Mouse (Mus musculus) gastrocnemius, adult 8-10 months (tissue): Measurements from ENCODE around the gene Sox6. TPM values are rescaled to one million over a fixed set of nuclear protein-coding genes. Genes with fewer than 3 reads are reported as not detected.
A peak's percentile ranks its signal among the peaks of the same experiment; 100 is the strongest.

ENCODE experiments used
- DNase-seq, 2 experiments: peaks; one replicate each; pipeline ENCODE4 v3.0.0; 2022; ENCODE audit warnings: low spot score in 2 of 2
- total RNA-seq, 4 experiments: library from RNA; stranded (reverse); gene quantifications; 2 replicates each; pipeline ENCODE4 v1.2.4; 2022

Sox6 gene
- total RNA-seq, 4 experiments from 2014 or later: 156 to 192 (median 179) TPM

DNA sequence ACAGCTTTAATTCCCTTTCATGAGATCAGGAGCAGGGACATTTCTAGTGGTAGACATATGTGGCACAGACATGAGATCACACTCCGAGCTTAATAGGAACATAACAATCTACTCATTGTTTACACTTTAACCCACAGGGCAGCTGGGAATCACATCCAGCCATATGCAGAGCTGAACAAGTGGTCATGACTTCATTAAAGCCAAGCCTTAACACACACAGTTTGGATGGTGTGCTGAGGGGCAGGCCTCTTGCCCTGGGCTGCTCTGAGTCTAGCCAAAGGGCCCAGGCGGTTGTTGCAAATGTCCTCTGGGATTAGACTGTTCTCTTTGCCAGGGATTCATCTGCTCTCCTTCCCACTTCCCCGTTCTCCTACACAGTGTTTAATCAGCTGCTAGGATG, 204.9 kb downstream of the Sox6 start:
- no peak for DNase-seq

DNA sequence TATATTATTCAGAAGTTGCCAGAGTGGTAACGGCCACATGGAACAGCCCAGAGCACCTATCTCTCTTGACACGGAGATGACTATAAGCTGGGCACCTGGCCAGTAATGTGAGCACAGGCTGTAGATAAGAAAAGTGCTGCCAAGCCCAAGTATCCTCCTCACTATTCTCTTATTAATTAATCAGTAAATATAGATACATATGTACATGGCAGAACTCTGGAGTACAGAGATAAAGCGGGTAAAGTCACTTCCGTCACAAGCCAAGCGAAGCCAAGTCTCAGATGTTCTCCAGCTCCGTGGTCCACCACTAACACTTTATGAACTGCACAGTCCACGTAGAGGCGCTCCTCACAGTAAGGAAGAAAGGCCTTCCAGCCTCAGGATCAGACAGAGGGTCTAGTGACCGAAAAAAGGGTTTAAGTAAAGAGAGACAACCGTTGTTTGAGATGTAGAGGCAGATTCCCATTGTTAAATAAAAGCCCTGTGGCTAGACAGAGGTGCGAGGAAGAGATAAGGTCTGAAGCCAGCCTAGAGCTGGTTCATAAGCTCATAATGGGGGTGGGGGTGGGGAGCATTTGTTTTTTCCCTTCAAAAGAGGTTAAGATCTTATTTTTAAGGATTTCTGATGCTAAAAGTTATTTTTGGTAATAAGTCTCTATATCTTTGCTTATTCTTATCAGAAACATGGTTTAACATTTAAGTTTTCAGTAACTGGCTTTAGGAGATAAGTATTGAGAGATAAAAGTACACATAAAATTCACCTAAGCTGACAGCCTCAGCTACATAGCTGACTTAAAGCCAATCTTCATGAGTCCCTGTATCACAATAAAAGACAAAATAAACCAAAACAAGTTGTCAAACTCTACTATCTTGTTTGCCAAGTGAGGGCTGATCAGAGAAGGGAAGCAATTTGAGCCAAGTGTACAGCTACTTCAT, 207.4 kb downstream of the Sox6 start:
- no peak for DNase-seq

DNA sequence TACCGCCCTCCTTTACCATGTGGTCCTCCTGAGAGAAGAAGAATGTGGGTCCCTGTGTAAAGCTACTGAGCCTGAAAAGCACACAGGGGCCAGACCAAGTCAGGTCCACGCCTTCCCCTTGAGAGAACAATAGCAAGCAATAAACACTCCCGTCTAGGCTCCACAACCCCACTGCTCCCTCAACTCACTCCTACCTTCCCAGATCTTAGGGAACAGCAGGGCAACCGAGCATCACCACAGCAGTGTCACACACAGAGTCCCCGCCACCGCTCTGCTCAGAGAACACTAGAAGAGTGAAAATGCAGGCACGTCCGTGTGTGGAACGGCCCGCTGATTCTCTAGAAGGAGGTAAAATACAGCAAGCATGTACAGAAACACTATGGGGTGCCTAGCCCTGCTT, 208.2 kb downstream of the Sox6 start:
- no peak for DNase-seq

DNA sequence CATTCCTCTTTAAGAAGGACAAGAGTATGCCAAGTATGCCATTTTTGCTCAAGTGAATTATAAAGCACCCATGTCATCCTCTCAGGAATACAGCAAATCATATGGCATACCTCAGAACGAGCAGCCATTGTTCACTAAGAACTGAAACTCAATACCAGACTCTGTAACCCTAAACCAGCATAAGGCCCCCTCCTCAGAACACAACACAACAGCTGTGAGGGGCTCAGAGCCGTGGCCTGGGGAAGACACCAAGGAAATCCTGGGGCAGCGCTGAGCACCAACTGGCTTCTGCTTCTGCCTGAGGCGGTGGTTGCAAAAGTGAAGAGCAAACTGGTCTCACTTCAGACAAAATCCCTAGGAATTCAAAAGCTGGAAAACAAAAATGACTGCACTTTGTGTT, 208.8 kb downstream of the Sox6 start:
- DNase-seq: no peak

DNA sequence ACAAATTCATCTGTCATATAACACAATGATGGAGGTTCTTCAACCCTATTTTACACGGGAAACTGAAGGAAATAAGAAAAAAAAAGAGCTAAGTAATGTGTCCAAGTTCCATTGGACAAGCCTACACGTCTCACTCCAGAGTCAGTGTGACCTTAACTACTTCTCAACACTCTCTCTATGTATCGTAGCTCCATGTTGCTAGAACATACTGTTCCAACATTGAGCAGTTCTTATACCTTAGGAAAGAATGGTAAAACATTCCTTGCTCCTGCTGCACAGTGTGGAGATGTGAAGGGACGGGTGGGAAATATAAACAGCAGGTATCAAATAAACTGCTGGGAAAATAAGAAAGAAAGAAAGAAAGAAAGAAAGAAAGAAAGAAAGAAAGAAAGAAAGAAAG, 209.3 kb downstream of the Sox6 start:
- no peak for DNase-seq

DNA sequence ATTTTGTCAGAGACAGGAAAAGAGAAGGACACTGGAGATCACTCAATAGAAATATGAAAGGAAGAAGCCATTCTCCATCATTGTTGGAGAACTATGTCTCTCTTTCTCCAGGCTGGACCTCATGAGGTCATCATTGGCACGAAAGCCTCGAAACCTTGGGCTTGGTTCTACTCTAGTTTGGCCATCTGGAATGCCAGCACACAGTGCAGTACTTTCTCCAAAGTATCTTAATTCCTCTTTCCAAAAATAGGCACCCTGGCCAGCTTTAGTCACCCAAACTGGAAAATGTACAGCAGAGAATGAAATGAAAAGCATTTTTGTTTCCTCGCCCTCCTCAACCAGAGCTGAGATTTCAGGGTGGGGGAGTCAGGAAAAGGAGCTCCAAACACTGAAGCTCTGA, 213.3 kb downstream of the Sox6 start:
- peak in 1 of 2 experiments; percentile 25 for DNase-seq

DNA sequence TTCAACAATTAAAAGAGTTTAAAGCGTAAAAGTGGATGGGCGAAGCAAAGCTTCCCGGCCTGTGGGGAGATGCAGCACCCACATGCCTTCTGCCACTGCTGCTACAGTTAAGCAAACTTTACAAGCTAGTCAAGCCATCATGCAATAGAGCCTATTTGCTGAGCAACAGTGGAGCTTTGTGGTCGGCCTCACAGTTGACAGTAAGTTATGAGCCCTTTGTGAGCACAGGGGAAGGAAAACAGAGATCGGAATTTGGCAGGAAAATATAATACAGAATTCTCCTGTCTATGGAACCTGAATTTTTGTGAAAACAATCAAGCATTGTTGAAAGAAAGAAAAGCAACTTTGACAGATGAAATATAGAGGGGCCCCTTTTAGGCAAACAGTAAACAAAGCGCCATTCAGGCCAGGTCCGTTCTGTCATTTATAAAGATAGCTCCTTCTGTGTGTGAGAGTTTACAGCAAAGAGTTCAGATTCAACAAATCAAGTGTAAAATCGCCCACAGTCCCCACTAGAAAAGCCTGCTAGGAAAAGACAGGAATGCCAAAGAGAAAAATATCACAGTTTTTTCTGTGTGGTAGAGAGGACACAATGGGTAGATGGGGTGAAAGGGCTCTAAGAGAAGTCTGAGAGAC, 213.9 kb downstream of the Sox6 start:
- no peak for DNase-seq

DNA sequence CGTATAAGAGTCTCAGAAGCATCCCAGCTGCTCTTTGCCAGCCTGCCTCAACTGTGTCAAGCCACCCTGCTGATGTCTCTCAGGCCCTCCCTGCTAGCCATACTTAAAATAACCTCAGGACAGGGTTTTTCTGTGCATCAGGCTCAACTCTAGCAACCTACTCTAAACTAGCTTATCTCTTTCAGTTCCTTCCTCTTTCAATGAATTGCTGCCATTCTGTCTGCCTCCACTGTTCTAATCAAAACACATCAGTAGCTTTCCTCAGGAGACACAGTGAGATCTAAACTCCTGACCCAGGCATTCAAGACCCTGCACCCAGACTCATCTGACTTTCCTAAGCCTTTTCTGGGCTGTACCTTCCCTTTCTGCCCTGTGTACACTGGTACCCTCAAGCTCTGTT, 219.5 kb downstream of the Sox6 start:
- no peak for DNase-seq

DNA sequence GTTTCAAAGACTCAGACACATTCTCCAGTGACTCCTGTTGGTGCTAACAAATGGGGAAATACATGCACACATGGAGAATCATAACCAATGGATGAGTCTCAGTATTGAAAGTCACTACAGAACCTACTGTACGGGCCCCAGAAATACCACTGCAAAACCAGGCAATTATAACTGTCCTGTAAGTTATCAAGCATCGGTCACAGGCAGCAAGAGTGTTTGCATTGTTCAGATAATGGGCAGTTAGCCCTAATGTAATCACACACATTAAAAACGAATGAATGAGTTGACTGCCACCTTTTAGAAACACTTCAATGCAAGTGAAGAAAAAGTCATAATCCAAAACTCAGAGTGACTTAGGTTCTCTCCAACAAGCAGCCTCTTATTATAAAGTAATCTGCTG, 235.3 kb downstream of the Sox6 start:
- no peak for DNase-seq

DNA sequence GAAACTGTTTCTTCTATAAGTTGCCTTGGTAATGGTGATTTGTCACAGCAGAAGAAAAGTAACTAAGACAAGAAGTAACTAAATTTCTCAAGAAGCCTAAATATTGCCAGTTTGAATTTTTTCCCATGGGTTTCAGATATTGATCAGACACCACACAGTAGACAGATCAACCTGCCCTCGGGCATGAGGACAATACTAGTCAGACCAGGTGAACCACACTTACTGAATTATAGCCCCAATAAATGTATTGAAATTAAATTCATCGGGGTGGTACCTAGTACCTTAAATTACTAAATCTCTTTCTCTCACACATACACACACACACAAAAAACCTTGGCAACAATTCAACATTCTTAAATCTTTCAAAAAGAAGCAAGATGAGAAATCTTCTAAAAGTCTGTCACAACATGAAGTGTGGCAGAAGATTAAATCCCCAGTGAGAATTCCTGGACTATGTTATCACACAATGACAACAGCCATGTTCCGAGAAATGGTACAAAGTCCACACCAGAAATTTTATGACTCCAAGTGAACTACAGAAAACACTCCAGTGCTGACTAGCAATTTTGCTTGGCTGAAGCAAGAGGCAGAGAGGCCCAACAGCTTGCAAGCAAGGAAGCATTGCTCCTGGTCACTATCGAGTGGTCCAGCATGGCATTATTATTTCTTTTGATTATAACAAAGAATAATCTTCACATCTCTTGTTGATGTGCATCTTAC, 244.3 kb downstream of the Sox6 start:
- no peak for DNase-seq

DNA sequence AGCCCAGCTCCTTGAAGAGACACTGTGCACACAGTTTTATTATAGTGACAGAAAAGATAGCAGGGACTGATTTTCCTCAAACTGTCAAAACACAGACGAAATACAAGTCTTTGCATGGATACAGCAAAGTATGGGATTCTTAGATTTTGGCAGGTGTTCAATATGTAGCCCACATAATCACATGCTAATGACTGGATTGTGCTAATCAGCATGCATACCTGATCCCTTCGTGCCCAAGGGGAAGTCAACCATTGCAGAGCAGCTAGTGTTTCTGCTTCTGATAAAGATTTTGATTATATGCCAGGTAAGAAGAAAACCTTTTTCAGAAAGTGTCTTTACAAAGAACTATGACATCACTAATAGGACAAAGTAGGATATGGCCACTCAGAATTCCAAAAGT, 245.8 kb downstream of the Sox6 start:
- no peak for DNase-seq

DNA sequence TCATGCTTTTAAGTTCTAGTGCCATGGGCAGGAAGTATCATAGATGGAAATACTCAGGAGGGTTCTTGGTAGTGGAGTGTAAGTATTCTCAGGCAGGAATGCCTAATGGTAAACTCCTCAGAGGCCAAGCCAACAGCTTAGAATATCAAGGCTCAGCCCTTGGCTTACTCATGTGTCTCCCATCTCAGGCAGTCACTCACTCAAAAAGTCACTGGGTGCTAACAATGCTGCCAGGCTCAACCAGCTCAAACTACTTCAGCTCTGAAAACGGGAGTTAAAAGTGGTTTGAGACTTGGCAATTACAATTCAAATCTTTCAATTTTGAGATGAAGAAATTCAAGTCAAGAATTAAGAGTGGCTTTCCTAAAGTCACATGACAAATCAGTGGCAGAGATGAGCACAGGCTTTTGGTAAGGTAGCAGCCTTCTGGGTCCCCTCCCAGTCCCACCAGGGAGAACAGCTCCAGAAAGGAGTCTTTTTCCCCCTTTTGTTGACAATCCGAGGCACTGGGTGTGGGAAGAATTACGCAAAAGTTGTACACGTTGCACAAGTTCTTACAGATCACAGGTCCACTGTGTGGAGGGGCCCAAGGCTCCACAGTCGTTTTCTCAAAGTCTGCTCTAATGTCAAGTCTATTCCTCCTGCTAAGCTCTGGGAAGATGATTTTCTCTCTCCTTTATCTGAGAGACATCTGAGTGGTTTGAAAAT, 249.3 kb downstream of the Sox6 start:
- no peak for DNase-seq

DNA sequence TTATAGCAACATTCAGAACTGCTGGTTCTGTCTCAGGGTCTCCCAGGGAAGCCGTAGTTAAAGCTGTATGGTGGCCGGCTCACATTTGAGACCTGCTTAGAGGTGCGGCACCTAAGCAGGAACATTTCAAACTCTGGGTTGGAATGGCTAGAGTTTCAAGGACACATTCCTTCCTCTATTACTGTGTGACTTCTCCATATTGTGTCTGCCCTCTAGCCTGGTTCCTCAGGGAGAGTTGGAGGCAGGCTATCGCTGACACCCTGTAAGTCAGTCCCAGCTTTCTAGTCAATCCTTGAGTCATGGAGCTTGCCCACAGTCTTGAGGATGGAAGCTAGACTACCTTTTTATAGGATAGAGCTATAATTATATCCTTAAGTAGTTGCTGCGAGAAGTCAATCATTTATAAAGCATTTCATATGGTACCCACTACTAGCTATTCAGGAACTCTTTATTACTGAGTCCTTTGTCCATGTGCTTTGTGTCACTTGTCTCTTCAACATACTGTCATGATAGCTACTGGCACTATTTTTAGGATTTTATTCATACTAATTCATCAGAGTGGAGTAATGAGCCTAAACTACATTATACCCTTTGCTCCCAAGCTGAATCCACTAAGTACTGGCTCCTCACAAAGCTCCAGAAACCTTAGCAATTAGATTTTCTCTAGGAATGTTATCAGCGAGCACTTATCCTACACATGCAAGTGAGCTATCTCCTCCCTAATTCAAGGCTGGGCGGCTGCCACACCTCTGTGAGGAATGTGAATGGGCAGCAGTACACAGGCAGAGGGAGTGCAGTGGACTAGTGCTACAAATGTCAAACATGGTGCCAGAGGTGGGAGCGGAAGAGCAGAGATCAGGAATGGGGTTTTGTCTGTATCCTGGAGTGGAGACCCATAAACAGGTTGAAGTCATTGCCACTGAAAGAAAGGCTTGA, 254.3 kb downstream of the Sox6 start:
- DNase-seq: no peak

DNA sequence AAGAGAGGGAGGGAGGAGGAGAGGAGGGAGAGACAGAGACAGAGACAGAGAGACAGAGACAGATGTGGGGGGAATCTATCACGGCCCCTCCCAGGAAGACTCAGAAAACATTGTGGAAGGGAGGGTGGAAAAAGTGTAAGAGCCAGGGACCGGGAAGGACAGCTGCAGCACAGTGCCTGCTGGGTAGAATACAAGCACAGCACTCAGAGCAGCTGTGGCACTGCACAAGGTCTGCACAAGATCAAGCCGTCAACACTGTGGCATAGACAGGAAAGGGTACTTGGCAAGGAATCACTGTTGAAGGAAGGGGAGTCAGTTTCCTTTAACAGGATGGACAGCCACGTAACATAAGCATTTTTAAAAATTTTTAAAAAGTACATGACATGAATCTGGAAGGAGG, 258.4 kb downstream of the Sox6 start:
- no peak for DNase-seq

DNA sequence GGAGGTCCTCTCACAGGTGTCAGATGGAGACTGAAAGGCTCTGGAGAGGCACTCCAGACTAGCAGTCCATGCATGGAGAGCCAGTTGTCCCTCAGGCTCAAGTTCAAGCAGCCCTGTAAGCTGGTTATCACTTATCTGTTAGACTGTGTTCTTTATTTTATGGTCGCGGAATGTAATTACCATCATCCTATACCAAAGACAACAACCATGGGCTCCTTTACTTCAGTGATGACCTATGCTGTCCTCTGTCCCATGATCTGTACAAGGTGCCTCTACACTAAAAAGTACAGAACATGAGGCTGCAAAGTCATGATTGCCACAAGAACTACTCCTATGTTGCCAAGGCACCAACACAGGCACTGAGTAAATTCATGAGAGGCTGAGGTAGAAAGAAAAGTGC, 259.1 kb downstream of the Sox6 start:
- DNase-seq: no peak

DNA sequence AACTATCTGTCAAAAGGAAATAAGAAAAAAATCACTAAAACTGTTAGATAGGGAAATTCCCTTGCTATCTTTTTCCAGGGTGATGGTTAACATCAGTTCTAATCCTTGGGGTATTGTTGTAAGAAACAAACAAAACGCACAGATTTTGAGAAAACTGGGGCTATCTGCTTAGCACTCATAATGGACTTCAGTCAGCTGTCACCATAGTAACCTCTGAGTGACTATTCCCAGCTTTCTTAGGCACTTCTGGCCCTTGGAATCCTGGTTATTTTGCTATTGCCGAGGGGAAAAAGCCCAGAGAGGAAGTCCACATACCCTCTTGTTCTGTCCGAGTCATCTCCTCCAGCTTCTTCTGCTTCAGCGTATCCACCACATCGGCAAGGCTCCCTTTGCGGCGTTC, 261.9 kb downstream of the Sox6 start:
- DNase-seq: no peak

DNA sequence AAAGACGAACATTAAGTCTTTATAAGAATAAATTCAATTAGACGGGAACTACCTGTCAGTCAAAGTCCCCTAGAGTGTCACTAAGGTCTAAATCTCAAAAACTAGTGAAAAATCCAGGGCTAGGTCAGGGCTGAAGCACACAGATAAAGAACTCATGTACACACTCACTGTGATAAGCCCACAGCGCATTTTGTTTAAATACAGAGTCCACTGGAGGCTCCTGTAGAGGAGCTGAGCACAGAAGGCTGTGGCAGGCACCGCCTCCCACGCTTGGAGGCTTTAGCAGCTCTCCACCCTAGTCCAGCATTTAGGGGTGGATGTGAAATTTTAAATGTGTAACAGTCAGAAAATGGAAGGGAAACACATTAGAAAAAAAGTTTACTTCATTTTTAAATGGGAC, 262.3 kb downstream of the Sox6 start:
- DNase-seq: no peak

DNA sequence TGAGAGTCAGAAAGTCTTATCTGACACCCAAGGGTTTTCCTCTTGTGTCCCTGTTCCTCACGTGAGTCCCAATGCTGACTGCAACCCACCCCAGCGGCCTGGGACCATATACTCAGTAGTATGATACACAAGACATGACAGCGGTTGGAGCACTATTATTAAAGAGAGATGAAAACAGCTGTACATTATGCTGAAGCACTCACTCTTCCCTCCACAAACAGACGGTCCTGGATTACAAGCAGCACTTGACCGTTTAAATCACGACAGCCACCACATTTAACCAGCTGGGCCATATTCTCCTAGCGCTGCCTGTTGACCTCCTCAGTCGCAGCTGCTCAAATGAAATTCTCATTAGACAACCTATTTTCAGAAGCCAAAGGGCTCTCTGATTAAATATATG, 272.3 kb downstream of the Sox6 start:
- no peak for DNase-seq

DNA sequence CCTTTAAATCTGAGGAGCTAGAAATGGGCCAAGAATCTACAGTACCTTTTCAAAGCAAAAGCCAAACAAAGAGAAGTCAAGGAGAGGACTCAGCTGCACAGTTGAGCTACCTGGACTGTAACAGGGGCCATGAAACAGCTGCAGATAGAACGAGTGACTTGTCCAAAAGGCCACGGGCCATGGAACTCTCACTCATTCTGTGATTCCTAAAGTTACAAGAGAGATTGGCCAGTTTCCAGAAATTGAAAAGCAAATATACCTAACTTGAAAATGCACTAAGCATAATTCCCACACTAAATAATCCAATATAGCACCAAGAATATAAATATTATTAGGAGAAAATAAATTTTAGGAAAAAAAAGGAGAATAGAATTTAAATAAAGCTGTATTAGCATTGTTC, 274.7 kb downstream of the Sox6 start:
- DNase-seq: no peak

DNA sequence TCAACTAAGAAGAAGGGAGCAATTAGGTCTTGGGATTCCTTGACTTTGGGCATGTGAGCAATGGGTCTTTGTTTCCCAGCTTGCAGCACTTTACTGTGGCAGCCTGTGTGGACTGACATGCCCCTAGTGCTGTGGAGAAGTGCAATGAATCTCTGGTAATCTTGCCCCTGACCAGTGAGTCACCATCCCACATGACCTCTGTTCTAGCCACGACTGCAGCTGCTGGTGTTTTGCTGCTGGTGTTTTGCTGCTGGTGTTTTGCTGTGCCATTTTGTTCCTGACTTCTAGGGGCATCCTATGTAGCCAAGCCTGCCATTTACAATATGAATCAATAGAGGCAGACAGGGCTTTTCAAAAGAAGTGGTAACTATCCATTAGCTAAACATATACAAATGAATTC, 280.4 kb downstream of the Sox6 start:
- no peak for DNase-seq

DNA sequence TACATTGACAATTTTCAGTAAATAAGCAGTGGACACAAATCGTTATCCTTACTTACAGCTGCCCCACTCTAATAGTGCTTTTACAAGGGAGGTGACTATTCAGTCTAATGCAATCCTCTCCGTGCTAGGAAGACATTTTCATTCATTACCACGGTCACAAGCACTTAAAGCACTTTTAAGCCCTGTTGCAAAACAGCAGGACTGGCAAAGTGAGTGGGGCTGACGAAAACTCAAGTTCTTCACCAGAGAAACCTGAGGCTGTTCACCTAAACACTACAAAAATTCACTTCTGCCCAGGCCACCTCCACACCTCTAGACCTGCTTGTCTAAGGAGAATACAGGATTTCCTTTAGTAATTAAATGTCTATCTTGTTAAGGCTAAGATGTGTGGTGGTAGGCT, 283.3 kb downstream of the Sox6 start:
- no peak for DNase-seq
